Mouse (Mus musculus): ENCODE results near the gene Nfam1.
A peak's percentile ranks its signal among the peaks of the same experiment; 100 is the strongest.
"Not testable (repeated sequence)": the region's sequence is repeated elsewhere in the genome, so short reads cannot be mapped to it uniquely, and the experiment has no call there.

Gene Nfam1

GRCm38 (mm10) chr15:83032981-83033541 lies at the start of gene Nfam1:
Gene Nfam1, minus strand, starts transcription at chr15:83033306.
- DNase-seq (ENCODE audit: low read depth, low spot score) = peak; percentile 49

DNA sequence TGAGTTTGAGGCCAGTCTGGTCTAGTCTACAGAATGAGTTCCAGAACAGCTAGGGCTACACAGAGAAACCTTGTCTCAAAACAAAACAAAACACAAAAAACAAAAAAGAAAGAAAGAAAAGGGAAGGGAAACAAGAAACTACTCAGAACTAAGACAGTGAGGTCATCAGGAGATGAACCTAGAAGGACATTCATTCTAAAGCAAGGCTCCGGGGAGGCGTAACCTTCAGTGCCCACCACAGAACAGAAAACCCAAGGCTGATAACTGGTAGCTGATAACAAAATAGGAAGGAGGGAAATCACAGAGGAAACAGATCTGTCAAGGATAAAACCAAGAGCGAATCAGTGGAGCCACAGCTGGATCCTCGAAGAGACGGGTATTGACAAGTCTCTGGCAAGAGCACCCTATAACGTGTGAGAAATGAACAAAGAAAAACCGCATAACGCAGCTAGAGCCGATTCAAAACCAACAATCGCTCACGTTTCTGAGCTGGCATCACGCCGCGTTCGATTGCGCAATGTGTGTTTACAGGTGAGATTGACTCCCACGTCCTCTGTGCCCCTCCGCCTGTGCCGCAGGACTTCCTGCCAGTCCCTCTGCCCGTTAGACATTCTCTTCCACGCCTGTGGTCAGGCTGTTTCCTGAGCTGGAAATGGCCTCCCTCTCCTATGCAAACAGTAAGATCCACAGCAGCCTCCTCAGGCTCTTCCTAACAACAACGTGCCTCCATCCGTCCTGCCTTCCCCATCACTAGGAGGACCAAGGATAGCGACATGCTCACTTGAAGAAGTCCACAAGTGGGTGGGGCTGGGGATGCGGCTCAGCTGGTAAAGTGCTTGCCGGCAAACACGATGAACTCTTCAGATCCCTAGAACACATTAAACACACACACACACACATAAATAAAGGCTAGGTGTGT lies 42.8 kb upstream of the Nfam1 start:
- no peak for DNase-seq (ENCODE audit: low read depth, low spot score)

DNA sequence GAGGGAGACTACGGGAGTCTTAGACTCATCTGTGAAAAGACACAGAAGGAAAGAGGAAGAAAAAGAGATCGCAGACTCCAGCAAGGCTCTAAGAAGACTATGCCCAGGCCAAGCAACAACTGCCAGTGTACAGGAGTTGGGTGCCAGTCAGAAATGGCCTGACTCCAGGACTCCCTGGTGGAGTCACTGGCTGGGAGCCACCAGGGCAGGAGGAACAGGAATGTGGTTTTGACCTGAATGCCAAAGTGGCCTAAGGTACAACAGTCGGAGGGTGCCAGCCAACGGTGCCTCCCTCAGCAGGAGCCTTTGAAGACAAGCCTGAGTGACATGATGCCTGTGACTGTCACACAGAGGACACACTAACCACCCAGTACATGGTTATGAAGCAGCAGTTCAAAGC lies 41.1 kb upstream of the Nfam1 start:
- no peak for DNase-seq (ENCODE audit: low read depth, low spot score)

DNA sequence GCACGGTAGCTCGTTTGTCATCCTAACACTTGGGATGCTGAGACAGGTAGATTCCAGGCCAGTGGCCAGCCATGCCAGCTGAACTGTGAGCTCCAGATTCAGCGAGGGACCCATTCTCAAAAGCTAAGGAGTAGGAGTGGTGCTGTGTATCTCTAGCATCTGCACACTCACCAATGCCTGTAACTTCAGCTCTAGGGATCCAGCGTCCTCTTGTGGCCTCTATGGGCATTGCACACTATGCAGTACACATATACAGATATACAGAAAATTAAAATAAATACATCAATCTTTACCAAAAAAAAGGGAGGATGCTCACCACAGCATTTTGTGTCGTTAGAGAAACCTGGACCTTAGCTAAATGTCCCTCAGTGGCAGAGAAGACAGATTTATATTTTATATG lies 38.6 kb upstream of the Nfam1 start:
- DNase-seq (ENCODE audit: low read depth, low spot score) = no peak

DNA sequence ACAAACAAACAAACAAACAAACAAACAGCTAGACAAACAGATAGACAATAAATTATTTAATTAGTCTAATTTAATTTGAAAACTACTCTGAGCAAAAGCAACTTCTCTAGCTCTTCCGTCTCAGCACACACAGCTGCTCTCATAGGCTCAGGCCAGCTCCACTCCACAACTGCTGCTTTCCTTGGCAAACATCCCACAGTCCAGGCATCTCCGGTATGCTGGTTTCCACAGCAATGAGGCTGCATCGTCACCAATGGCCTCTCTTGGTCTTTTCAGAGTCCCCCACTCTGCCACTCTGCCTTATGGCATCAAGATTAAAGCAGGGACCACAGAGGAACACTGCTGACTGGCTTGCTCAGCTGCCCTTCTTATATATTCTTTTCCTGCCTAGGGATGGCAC lies 37.8 kb upstream of the Nfam1 start:
- DNase-seq (ENCODE audit: low read depth, low spot score) = no peak

GRCm38 (mm10) chr15:83068270-83068669 lies 35.2 kb upstream of the Nfam1 start:
- DNase-seq (ENCODE audit: low read depth, low spot score) = no peak

DNA sequence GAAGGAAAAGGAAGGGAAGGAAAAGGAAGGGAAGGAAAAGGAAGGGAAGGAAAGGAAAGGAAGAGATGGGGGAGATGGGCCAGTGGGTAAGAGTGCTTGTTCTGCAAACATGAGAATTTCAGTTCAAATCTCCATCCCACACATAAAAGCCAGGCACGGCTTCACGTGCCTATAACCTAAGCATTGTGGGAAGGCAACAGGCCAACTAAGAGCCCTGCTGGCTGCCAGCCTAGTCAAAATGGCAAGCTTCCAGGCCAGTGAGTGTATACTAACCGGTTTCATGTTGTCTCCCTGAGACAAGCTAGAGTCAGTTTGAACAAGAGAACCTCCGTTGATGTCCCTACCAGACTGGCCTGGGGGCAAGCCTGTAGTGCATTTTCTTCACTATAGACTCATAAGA lies 32.4 kb upstream of the Nfam1 start:
- DNase-seq (ENCODE audit: low read depth, low spot score) = no peak

DNA sequence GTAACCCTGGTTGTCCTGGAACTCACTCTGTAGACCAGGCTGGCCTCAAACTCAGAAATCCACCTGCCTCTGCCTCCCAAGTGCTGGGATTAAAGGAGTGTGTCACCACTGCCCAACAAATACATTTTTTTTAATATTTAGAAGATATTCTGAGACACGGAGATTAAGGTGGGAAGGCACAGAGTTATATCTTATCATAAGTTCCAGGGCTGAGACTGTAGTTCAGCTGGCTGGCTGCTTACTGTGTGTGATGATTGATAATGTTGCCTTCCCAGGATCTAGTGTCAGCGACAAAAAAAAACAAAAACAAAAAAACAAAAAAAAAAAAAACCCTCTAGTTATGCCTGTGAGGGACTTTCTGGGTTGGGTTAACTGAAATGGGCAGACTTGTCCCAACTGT lies 29.5 kb upstream of the Nfam1 start:
- DNase-seq (ENCODE audit: low read depth, low spot score) = not testable (repeated sequence)

DNA sequence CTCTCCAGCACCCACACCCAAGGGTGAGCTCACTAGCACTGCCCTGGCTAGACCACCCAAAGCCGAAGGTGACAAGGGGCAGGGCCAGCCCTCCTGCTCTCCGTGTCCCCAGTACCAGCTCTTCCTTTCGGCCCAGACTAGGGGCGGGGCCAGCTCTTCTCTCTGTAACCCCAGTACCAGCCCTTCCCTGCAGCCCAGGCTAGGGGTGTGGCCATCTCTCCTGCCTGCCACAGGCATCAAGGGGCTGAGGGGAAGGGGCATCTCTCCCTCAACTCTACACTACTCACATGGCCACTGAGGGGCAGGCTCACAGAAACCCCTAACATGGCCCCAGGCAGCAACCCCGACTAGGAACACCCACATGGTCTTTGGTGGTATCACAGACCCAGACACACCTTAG lies 28.6 kb upstream of the Nfam1 start:
- DNase-seq (ENCODE audit: low read depth, low spot score) = no peak

- DNase-seq (ENCODE audit: low read depth, low spot score) = no peak
Observed at GRCm38 (mm10) chr15:83059233-83059660, 26.1 kb upstream of the Nfam1 start.

DNA sequence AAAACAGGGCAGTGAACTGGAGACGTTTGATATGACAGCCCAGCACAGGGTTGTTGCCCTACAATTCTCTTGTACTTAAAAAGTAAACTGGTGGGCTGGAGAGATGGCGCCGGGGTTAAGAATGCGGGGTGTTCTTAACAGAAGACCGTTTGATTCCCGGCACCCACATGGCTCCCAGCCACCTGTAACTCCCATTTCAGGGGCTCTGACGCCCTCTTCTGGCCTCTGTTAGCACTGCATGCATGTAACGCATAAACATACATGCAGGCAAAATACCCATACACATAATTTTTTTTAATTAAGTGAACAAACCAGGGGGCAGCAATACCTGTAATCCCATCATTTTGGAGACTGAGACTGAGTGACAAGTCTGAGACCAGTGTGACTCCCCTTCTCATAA lies 24.4 kb upstream of the Nfam1 start:
- no peak for DNase-seq (ENCODE audit: low read depth, low spot score)

- DNase-seq (ENCODE audit: low read depth, low spot score) = no peak
Observed at GRCm38 (mm10) chr15:83056378-83057083, 23.4 kb upstream of the Nfam1 start.

DNA sequence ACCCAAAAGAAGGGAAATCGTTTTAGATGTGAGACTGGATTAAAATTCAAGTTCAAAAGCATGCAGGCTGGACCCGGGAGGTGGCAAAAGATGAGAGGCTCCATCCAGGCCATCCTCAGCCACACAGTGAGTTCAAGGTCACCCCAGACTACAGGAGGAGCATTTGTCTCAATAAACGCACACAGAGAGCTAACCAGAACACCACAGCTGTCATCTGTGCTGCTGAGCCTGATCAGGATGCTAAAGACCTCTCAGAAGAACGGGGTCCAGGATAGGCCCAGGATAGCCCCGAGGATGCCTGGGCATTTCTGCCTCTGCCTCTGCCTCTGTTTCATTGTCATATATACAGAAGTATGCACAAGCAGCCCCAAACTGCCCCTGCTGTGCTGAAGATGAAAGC lies 22.5 kb upstream of the Nfam1 start:
- DNase-seq (ENCODE audit: low read depth, low spot score) = no peak

GRCm38 (mm10) chr15:83053261-83053660 lies 20.2 kb upstream of the Nfam1 start:
- DNase-seq (ENCODE audit: low read depth, low spot score) = no peak

GRCm38 (mm10) chr15:83052341-83053104 lies 19.4 kb upstream of the Nfam1 start:
- DNase-seq (ENCODE audit: low read depth, low spot score) = no peak

- no peak for DNase-seq (ENCODE audit: low read depth, low spot score)
Observed at GRCm38 (mm10) chr15:83046730-83047129, 13.6 kb upstream of the Nfam1 start.

DNA sequence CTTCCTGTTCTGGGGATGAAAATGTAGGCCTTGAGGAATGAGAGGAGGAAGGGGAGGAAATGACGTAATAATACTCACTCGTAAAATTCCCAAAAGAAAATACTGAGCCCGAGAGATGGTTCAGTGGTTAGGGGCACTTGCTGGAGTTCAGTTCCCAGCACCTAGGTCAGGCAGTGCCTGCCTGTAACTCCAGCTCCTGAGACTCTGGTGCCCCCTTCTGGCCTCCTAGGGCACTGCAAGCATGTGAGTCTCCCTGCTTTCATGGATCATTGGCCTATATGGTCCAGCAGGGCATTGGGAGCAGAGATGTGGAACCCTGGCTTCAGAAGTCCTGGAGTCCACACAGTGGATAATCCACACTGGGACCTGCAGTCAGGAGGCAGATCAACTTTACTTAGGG lies 13.2 kb upstream of the Nfam1 start:
- no peak for DNase-seq (ENCODE audit: low read depth, low spot score)

DNA sequence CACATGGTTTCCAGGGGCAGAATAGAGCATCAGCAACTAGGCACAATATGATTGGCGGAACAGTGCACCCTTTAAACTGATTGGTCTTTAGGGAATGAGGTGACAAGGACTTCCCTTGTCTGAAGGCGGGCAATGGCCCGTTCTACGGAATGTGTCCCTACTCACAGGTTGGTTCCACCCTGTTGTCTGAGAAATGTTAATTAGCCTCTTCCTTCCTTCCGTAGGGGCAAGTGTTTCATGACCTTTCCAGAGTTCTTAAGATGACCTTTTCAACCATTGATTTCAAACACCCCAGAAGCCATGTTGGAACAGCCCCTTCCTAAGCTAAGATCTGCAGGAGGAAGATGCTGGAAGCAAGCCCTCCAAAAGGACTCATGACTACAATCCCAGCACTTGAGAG lies 12.5 kb upstream of the Nfam1 start:
- not testable (repeated sequence) for DNase-seq (ENCODE audit: low read depth, low spot score)

- DNase-seq (ENCODE audit: low read depth, low spot score) = no peak
Observed at GRCm38 (mm10) chr15:83043362-83043708, 10.2 kb upstream of the Nfam1 start.

- no peak for DNase-seq (ENCODE audit: low read depth, low spot score)
Observed at GRCm38 (mm10) chr15:83042655-83043361, 9.7 kb upstream of the Nfam1 start.

DNA sequence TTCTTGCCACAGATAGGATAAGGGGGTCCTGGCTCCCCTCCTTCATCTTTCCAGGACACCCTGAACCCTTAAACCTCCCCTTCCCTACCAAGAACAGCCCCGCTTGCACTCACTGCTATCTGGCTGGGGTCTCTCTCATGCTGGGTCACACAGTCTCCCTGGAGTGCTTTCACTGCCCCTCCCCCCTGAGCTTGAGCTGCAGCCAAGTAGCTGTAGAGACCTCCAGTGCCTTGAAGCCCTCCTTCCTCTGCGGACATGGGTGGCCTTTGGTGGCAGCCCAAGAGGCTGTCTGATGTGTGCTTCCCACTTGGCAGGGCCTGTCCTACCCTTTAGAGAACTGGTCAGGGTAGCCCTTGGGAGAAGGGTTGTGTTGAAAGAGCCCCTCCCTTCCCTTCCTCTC lies 7.0 kb upstream of the Nfam1 start:
- DNase-seq (ENCODE audit: low read depth, low spot score) = no peak

Measured in skeletal muscle tissue, adult 2 months (tissue).